Mouse (Mus musculus) right cerebral cortex, postnatal 4 days (tissue): ENCODE measurements around the gene Vmn1r48.
"Not testable (repeated sequence)": the region's sequence is repeated elsewhere in the genome, so short reads cannot be mapped to it uniquely, and the experiment has no call there.

Experiments
- DNase-seq: peaks from one replicate; pipeline ENCODE4 v3.0.0-alpha.2; 2022

The Vmn1r48 gene

DNA sequence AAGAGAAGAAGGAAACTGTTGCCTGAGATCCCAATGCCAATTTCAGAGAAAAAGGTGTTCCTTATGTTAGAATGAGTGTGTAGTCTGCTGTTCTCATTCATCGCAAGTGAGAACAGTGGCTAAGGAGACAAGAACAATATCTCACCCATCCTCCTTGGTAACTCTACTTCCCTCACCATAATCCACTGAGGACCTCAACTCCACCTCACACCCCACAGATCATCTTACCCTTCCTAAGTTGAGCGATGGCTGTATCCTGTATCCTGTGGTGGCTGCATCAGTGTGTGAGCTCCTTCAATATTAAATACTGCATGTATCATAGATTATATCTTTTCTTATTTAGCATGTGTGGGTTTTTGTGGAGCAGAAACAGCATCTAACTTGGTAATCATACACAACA lies at the start of gene Vmn1r48:
Gene Vmn1r48 (minus strand): TSS at position 101 of the 400 bp plus-strand sequence.
- DNase-seq: not testable (repeated sequence)

- no peak for DNase-seq
Observed at GRCm38 (mm10) chr6:90078406-90078805, 41.8 kb upstream of the Vmn1r48 start, which contains the start of gene Vmn1r49. Gene Vmn1r49 (minus strand): TSS chr6:90078506.

- not testable (repeated sequence) for DNase-seq
Observed at GRCm38 (mm10) chr6:90015847-90016246, 20.8 kb downstream of the Vmn1r48 start, which contains the start of gene Vmn1r47. Gene Vmn1r47 (plus strand): TSS chr6:90016147.

GRCm38 (mm10) chr6:89985989-89986388 lies 50.7 kb downstream of the Vmn1r48 start:
- no peak for DNase-seq
